Mouse (Mus musculus) lung, postnatal 0 days (tissue): ENCODE results near the gene Ankrd12.

Experiments used
- CTCF ChIP-seq: IDR thresholded peaks from 2 replicates; pipeline ENCODE4 v1.5.1; 2016; ENCODE audit warnings: antibody characterized with exemption, mild to moderate bottlenecking
- EP300 ChIP-seq: IDR thresholded peaks from 2 replicates; pipeline ENCODE4 v1.6.1; 2016; ENCODE audit warnings: antibody characterized with exemption, mild to moderate bottlenecking, control low read depth

- TF ChIP-seq CTCF (0 out of 2 replicates have a peak, but pooled peaks have one; percentile 1), EP300 (no peak)
Observed at GRCm38 (mm10) chr17:66100566-66101379, 23.9 kb upstream of the Ankrd12 start.
